Mouse (Mus musculus): Measurements from ENCODE around the gene Add1.

Gene Add1

DNA sequence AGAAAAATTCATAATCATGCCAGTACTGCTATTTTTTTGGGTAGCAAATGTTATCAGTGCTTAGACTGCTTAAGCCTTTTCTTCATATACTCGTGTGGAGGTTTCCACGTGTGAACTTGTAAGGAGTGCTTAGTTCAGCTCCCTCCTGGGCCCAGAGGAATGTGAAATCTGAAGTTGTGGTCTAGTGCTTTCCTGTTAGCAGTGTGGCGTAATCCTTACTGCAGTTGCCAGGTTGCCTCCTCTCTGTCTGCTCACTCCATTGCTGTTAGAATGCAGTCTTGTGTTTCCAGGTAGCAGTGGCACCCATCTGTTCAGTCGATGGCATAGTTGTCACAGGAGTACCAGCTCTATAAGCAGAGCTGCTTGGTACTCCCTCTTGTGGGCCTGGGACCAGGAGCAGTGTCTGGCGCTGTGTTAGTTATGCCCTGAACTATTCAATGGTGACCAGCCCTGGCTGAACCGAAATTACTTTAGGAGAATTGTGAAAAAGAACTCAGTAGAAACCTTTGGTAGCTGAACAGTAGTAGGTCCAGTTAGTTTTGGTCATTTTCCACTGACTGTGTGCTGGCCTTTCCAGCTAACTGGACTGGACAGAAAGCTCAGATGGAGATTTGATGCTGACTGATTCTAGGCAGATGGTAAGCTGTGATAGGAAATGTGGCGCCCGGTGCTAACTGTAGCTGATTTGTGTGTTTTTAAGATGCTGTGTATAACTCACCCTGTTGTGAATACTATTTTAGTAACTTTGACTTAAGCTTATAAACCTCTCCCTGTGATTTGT, 33.8 kb downstream of the Add1 start:
- no peak for DNase-seq (ENCODE audit: low spot score in 2 of 2)

DNA sequence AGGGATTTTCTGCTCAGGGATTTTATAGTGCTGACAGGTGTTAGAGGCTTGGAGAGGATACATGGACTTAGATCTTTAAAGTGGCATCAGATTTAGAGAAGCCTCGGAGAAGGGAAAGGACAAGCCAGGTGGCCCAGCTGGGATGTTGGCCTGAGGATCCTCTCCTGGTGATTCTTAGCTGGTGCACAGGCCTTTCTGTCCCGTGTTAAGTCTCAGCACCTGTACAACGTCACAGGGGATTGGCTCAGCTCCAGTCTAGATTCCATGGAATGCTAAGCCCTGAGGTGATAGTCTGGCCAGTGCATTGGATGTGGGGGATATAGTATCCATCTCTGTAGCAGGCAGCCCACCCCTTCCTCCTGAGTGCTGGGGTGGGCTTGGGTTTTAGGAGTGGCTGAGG, 34.8 kb downstream of the Add1 start:
- no peak for DNase-seq (ENCODE audit: low spot score in 2 of 2)

DNA sequence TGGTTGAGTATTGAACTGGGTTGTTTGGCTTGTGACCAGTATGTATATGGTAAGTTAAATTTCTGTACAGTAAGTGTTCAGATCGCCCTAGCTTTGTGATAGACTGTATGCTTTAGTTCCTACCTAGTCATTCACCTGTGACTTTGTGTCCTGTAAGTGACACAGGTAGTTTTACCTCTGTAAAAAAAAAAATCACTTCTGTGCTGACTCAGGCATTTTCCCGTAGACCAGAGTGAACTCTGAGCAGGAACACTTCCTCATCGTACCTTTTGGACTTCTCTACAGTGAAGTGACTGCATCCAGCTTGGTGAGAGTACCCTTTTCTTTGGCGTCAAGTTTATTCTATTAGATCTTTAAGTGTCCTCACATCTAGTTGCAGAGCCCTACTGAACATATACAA, 36.5 kb downstream of the Add1 start:
- no peak for DNase-seq (ENCODE audit: low spot score in 2 of 2)

DNA sequence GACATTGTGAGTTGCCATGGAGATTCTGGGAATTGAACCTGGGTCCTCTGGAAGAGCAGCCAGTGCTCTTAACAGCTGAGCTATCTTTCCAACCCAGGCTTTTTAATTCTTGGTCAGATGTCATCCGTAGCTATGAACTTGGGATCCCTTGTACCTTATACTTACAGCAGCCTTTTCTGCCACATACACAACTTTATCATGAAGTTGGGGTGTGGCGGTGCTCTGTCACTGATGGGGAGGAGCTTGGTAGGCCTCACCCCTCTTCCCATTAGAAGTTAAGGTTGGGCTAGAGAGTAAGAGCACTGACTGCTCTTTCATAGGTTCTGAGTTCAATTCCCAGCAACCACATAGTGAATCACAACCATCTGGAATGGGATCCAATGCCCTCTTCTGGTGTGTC, 59.5 kb downstream of the Add1 start:
- no peak for DNase-seq (ENCODE audit: low spot score in 2 of 2)

DNA sequence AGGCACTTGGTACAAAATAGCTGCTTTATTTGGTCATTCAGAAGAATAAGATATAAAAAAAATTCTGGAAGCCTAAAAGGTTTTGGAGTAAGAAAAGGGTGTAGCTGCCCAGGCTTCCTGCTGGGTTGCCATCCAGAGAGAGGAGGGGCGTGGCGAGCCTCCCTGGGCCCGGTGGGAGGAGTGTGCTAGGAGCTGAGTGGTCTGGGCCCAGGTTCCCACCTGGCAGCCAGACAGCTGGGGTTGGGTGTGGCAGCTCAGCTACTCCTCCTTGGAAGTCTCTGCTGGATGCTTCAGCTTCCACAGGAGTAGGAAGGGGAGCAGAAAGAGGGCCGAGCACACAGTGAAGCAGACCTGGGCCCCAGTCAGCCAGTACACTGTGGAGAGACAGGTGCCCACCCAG, 60.2 kb downstream of the Add1 start:
- no peak for DNase-seq (ENCODE audit: low spot score in 2 of 2)

DNA sequence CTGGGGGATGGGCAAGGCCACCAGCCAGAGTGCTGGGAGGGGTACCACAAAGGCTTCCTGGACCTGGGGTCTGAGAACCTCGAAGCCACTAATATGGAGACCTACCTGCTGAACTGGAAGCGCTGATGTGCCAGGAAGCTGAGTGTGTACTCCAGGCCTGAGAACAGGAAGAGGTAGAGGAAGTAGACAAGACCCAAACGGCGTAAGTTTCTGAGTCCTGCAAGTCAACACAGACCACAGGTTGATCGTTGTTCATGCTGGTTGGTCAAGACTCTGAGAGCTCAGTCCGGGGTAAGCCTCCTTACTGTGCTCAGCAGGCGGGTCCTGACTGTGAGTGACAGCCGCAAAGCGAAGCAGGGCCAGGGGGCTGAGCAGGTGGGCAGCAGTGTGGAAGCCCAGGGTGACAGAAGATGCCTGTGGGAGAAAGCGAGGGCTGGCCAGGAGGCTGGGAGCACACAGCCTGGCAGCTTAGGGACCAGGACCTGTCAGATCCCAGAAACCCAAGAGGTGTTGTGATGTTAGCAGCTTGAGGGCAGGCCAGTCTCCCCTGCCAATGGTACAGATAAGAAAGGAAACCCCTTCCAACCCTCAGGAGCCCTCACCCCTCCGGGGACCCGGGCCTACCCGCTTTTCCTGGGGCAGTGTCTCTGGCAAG, 61.4 kb downstream of the Add1 start:
- DNase-seq (ENCODE audit: low spot score in 2 of 2), result no peak

DNA sequence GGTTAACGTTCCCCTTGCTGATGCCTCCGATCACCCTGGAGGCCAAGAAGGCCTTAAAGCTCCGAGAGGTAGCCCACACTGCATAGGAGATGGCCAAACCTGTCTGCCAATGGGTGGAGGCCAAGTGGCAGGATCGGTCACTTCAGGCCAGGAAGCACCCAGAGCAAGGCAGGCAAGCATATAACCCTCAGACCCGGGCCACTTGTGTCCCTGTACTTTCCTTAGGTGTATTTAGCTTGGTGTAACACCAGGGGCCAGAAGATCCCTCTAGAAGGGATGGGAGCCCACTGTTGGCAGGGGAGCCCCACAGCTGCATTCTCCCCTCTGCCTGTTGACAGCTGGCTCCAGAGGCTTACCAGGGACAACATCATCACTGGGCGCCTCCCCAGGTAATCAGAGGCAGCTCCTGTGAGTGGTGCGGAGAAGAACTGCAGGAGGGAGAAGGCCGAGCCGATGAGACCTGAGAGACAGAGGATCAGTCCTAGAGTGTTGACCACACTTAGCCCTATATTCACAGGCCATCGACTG, 62.3 kb downstream of the Add1 start:
- DNase-seq (ENCODE audit: low spot score in 2 of 2), result no peak

DNA sequence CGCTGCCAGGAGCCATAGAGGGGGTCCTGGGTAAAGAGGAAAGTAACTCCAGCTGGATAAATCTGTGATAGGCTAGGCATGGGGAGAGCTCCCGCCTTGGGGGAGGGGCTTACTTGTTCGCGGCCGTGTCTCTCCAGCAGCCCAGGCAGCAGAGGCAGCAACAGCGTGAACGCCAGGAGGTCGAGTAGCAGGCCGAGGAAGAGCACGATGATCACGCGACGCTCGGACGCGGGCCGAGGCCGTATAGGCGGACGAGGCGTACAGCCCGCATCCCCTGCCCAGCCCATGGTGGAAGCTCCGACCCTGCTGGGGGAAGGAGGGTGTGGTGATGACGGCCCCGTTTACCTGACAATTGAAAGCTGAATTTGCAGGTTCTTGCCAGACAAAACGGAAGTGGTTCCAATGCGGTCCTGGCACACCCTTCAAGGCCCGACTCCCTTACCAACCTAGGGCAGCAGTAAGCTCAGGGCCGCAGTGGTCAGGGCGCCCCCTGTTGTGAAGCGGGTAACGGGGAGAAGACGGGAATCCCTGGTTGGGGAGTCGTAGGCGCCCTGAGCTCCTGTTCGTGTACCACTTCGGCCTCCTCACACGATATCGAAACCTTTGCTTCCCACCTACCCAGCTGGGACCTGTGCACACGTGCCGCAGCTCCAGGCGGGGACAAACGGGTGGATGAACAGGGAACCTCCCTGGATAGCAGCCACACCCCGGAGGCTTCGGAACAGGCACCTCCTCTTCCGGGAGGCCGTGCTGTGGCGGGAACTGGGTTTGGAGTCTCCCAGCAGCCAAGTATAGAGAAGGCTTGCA, 63.2 kb downstream of the Add1 start, which contains the start of gene Mfsd10:
Gene Mfsd10 (minus strand): TSS at position 732 of the 807 bp plus-strand sequence.
- DNase-seq (ENCODE audit: low spot score in 2 of 2), result peak; percentile 70 to 76

DNA sequence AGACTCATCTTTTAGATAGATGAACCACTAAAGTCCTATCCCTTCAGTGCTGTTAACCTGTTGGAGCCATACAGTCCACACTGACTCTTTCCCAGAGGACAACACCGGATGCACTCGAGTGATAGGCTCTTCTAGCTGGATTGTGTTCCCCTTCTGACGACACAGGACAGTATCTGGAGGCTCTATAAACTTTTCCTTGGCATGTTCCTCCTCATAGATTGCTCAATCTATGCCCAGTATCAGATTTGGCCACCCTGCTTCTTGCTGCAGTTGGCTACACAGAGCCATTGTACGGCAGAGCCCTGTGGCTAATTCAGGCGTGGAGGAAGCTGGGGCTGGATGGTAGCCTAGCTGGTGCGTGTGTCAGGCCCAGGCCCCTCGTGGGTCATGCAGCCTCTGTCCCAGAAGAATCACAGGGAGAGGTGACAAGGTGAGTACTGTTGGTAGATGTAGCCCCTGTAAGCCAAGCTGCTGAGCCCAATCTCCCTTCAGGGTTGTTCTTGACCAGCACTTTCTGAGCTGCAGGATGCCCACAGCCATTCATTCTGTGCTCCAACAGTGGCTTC, 64.2 kb downstream of the Add1 start:
- DNase-seq (ENCODE audit: low spot score in 2 of 2), result no peak

DNA sequence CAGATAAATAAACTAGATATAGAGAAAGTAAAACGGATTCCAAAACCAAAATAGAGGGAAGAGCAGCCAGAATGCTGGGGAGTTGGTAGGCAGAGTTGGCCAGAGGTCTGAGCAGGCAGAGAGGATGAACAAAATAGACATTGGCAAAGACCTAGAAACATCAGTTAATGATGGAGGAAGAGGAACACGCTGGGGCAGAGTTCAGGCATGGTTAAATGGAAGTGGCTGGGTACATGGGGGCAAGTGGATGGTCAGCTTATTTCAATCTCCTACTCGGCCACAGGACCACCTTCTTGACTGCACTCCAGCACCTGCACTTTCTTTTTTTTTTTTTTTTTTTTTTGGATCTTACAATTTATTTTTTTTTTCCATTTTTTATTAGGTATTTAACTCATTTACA, 68.5 kb downstream of the Add1 start:
- DNase-seq (ENCODE audit: low spot score in 2 of 2), result no peak

DNA sequence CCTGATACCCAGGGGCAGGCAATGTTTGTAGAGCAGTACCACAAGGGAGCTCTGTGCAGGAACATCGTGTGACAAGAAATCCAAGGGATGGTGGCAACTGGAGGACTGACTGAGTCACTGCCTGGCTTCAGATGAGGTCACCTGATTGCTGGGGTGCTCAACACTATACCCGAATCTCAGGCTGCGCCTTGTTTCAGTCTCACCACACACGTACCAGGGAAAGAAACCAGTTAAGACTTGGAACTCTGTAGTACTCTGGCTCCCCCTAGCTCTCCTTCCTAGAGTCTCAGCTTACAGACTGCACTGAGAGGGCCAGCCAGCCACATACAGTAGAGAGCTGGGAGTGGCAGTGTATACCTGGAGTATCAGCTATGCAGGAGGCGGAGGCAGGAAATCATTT, 69.5 kb downstream of the Add1 start:
- peak in 1 of 2 experiments; percentile 65 for DNase-seq (ENCODE audit: low spot score in 2 of 2)

DNA sequence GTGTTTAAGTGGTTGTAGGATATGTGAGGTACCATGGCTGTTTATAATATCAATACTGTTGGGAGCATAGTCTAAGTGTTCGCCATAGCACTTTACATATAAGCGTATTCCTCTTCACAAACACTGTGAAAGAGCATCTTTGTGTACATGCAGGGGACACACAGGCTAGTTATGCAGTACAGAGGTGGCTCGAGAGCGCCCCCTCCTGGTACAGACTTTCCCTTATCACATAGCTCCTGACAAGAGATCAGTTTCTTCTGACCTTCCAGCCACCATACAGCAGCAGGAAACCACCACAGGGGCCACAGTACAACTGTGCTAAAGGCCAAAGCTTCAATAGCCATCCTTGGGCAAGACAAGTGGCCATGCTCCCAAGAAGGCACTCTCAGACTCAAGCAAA, 74.1 kb downstream of the Add1 start:
- DNase-seq (ENCODE audit: low spot score in 2 of 2), result no peak

DNA sequence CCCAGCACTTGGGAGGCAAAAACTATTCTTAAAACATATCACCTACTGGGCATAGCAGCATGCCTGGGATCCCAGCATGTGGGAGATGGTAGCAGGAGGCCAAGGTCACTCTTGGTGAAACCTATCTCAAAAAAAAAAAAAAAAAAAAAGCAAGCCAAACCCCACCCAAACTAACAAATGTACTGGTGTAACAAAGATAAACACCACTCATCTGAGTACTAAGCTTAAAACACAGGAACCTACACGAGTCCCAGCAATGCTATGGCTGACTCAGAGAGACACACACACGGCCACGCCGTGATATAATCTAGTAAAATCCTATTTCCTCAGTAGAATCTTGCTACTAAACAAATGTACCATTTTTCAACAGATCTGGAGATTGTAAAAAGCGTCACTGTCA, 79.5 kb downstream of the Add1 start:
- DNase-seq (ENCODE audit: low spot score in 2 of 2), result no peak

DNA sequence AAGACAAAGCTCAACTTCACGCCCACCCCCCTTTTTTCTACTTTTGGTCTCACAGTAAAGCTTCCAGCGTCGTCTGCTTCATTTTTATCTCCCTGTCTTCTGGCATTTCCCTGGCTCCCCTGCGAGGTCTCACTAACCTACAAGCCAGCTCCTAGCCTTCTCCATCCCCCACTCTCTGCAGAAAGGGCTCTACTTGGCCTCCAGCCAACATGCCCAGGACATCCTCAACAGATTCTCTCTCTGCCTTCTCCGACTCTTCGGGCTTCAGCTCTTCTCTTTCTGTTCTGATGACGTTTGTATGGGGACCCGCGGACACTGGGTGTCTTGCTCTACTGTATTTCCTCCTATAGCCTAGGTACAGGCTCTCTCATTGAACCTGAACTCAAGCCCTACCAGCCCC, 81.4 kb downstream of the Add1 start:
- DNase-seq (ENCODE audit: low spot score in 2 of 2), result no peak

DNA sequence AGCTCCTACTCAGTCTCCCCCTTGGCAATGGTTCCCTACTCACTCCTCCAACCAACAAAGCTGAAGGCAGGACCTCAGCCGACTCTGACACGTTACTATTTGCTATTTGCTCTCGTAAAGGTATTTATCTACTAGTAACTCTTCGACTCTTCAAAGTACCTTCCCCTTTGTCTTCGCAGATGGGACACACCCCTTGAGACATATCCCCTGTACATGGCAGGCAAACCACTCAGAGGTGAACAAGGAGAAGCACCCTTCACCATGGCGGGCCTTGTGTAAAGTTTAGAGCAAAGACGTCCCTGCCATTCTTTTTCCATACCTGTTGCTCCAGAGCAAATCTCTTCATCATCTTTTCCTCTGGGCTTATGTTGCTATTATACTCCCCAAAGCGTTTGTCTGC, 84.1 kb downstream of the Add1 start:
- DNase-seq (ENCODE audit: low spot score in 2 of 2), result no peak

DNA sequence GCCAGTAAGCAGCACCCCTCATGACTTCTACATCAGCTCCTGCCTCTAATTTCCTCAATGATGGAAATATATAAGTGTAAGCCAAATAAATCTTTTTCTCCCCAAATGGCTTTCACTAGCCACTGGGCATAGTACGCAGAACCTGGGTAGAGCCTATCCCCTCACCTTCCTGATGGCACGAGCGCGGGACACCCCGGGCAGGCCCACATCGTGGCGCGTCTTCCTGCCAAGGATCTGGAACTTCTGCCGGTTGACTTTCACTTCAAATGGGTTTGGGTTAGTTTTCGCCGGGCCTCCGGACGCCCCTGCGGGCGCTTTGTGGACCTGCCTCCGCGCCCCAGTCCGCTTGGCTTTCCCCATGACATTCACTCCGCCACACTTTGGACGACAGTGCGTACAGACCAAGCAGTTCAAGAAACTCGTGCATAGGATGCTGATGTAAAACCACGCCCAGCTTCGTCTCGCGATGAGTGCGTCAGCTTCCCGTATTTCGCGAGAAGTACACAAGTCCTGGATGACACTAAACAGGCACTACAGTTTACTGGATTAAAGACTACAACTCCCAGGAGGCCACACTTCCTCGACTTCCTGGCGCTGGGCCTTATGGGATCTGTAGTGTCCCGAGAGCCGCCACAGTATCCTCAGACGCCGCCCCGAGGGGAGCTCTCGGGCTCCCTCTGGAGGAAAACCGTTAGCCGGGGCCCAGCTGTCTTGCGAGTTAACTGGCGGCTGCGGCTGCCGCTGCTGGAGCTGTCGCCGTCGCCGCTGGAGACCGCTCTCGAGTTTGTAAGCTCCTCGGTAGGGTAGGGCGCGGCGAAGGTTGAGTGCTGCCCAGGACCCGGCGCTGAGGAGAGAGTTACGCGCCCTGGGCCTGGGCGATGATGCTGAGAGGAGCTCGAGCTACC, 86.5 kb downstream of the Add1 start, which contains the start of the genes Nop14 and Grk4:
Gene Nop14 (minus strand): TSS at position 463 of the 905 bp plus-strand sequence.
Gene Grk4 (plus strand): TSS at position 694 of the 905 bp plus-strand sequence.
- peak; percentile 99 to 100 for DNase-seq (ENCODE audit: low spot score in 2 of 2)

DNA sequence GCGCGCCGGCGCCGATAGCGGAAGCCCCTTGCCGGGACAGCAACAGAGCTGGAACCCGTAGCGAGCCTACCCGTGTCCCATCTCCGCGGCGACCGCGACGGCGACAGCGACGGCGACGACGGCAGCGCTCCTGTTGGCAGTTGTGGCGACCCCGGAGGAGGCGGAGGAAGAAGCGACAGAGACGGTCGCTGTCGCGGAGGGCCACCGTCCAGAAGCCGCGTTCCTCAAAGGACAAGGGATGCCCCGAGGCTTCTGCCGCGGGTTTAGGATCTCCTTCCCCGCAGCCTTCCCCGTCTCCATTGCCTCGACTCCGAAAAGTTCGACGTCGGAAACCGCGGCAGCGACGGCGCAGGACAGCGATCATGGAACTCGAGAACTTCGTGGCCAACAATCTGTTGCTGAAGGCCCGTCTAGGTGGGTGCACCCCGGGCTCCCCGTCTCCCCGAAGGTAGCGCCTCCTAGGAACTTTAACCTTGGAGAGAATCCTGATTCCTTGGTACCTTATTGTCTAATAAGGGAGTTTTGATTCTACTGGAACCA, 87.2 kb downstream of the Add1 start:
- no peak for DNase-seq (ENCODE audit: low spot score in 2 of 2)

DNA sequence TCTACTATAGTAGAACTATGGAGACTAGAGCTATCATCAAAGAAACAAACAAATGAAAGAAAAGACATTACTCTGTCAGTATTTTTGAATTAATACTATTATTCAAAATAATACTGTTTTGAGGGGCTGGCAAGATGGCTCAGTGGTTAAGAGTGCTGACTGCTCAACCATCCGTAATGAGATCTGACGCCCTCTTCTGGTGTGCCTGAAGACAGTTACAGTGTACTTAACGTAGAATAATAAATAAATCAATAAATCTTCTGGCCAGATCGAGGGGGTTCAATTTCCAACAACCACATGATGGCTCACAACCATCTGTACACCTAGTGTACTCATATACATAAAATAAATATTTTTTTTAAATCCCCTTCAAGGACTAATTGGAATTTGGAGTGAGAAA, 88.4 kb downstream of the Add1 start:
- no peak for DNase-seq (ENCODE audit: low spot score in 2 of 2)

DNA sequence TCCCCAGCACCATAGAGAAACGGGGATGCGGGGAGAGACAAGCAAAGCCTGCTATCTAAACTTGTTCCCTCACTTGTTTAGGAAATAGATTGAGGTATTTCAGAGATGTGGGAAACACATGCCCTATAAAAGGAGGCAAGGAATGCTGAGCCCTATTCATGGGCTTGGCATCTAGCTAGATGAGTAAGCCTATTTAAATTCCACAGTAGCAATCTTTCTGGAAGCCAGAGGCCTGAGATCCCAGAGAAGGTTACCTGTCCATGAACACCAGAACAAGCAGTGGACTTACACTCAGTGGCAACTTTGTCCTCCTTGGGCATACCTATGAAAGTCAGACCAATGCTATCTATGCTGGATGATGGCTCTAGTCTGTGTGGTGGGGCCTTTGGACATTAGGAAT, 89.8 kb downstream of the Add1 start:
- DNase-seq (ENCODE audit: low spot score in 2 of 2), result no peak

DNA sequence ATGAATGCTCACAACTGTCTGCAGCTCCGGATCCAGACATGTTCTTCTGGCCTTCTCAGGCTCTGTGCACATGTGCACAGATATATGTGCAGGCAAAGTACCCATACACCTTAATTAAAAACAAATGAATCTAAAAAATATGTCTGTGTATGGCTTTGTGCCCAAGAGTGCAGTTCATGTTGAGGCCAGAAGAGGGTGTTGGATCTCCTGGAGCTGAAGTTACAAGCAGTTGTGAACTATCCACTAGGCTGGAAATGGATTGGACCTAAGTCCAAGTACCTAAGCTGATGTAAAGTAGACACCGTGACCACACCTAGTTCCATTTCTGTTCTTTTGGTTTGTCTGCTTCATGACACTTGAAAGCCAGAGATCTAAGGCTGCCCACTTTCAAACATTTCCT, 96.0 kb downstream of the Add1 start:
- no peak for DNase-seq (ENCODE audit: low spot score in 2 of 2)

DNA sequence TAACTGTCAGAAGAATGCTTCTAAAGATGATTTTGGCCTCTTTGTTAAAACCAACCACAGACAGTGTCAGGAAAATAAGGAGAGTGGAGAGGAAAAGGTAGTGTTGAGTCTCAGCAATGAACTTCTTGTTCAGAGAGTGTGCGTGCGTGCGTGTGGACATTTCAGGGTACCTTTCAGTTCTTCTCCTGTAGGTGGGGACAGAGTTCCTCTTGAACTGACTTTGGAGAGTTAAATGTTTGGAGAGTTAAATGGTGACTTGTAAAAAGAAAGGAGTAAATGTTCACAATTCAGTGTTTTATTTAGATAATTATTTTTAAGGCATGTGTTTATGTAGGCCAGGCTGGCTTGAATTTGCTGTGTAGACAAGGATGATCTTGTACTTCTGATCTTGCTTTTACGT, 96.8 kb downstream of the Add1 start:
- no peak for DNase-seq (ENCODE audit: low spot score in 2 of 2)
